Mouse (Mus musculus): ENCODE measurements around the gene Pld5. TPM values are rescaled to one million over a fixed set of nuclear protein-coding genes. Genes with fewer than 3 reads are reported as not detected.

Gene Pld5
- polyA plus RNA-seq, 1 experiment from 2014 or later, result 0.42 TPM

DNA sequence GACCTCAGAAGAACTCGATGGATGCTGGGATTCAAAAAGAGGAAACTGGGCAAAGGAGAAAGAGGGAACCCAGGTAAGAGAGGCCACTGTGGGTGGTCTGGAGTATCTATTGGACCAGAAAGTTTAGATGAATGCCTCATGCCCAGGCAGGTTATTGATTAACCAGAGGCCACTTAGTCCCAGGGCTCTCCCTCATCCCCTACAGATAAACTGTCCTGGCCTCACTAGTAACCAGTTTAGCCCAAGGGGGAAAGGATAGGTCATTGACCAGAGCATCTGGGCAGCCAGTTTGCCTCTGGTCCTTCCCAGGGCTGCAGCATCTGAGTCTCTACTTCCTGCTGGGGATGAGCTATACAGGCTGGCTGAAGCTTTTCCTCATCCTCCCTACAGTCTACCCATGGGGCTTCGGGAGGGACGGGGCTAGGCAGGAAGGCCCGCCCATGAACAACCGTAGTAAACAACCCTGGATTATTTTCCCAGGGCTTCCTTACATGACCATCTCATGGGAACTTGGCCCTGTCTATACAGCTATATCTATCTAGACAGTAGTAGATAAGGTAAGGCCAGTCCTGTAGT lies 361.3 kb downstream of the Pld5 start:
- Histone ChIP-seq H3K4me3 (no peak overlapping the region), H3K27me3 (replicated peaks; ENCODE audit: low read depth, poor library complexity, severe bottlenecking) (no peaks in the 10 kb centered on the region), H3K4me1 (no peaks in the 10 kb centered on the region), H3K27ac (replicated peaks) (no peak overlapping the region), H3K9me3 (no peaks in the 10 kb centered on the region), H3K36me3 (replicated peaks) (peaks cover 31% of the 10 kb centered on the region)
- 77% methylated on average over 5 of the region's 5 CpGs for WGBS
- no peak for DNase-seq (ENCODE audit: low spot score)

Measured in embryonic facial prominence, embryonic 10.5 days (tissue).